Mouse (Mus musculus): ENCODE results near the gene Rps16. TPM values are rescaled to one million over a fixed set of nuclear protein-coding genes. Genes with fewer than 3 reads are reported as not detected.
A peak's percentile ranks its signal among the peaks of the same experiment; 100 is the strongest.
"Not testable (repeated sequence)": the region's sequence is repeated elsewhere in the genome, so short reads cannot be mapped to it uniquely, and the experiment has no call there.

Rps16 gene
- total RNA-seq, 2 experiments from 2014 or later: 517 to 602 TPM

DNA sequence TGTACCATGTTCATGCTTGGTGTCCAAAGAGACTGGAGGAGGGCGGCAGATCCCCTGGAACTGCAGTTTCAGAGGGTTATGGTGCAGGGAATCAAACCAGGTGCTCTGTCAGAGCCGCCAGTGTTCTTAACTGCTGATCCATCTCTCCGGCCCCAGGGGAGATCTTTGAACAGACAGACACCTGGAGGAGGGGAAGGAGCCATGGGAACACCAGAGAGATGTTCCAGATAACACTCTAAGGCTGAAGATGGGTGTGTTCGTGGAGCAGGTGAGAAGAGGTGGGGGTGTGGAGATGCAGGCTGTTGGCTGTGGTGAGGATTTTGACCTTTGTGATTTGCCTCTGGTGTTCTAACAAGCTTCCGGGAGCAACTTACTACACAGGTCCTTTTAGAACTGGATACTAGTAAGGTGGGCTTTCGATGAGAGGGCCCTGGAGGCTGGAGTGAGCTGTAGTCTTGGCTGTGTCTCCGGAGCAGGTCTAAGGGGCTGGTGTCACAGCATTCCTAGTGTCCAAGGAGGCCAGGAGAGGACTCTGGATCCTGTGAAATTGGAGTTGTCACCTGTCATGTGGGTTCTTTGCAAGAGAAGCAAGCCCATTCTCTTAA, 23.5 kb downstream of the Rps16 start:
- peak in 1 of 2 experiments; percentile 36 for DNase-seq

- no peak for DNase-seq
Measured at GRCm38 (mm10) chr7:28374647-28375046, 24.2 kb downstream of the Rps16 start.

GRCm38 (mm10) chr7:28375176-28375921, 24.9 kb downstream of the Rps16 start:
- peak; percentile 94 to 96 for DNase-seq

DNA sequence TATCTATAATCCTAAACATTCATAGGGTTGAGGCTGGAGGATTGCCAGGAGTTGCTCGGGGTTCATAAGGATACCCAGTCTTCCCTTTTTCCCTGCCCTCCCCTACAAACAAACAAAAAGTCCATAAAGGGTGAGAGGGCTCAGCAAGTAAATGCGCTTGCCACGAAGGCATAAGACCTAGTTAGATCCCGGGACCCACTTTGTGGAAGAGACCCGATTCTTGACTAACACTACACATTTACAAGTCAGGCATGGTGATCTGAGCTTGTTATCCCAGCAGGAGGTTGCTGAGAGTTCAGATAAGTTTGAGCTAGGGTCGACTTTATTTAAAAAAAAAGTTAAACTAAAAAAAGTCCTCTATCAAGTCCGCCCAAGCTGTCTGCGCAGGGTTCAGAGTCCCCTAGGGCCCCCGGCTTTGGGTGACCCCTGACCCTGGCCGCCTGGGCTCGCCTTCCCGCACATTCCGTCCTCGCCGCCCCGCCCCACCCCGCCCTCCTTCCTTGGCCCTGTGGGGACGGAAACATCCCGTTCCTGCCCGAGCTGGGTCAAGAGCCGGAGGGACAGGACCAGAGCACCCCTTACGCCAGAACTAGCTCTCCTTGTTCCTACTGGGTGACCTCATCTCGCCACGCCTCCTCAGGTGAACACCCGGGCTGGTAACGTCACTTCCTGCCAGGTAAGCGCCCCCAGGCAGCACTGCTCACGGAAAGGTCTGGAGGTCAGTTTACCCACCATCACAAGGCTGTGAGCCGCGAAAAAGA, 25.7 kb downstream of the Rps16 start:
- peak; percentile 92 to 95 for DNase-seq

- peak; percentile 44 to 76 for DNase-seq
Measured at GRCm38 (mm10) chr7:28377190-28378065, 27.0 kb downstream of the Rps16 start.

GRCm38 (mm10) chr7:28378066-28378690, 27.7 kb downstream of the Rps16 start:
- DNase-seq: peak; percentile 81 to 86

DNA sequence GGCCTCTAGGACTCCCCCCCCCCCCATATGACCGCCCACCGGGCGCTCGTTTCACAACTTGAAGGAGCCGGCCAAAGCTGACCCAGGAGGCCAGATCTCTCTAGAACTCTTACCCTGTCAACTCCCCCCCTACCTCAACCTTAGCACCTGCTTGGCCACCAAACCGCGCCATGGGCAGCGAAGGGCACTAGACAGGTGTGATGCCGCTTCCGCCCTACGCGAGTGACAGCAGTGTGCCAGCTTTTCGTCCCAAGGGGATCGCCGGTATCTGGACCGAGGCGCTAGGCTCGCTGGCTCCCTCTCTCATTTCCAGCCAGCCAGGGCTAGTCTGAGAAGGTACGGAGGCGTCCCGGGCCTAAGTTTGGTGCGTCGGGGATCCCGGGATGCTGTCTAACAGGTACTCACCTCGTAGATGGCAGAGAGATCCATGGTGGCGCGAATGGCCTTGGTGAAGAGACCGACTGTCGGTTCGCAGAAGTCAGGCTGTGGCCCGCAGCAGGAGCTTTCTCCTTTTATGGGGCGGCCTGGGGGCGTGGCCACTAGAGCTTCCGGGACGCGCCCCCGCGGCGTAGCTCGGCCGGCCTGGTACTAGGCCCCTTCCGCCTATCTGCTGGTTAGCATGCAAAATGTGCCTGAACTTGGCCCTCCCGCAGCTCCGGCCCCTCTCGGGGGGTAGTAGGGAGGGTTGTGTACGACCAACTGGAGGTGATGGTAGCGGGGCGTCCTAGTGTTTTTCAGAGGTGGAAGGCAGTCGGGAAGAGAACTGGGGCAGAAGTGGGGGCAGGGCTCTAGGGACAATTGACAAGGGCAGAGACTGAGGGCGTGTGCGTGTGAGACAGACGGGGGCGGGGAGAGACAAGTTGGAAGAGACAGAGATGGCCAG, 28.6 kb downstream of the Rps16 start:
- DNase-seq: peak; percentile 97 to 99

GRCm38 (mm10) chr7:28380237-28381016, 30.0 kb downstream of the Rps16 start, which contains the start of gene Zfp36:
Gene Zfp36 (minus strand): TSS chr7:28380253.
- no peak for DNase-seq

- peak; percentile 90 to 95 for DNase-seq
Measured at GRCm38 (mm10) chr7:28381017-28381790, 30.8 kb downstream of the Rps16 start.

- peak; percentile 93 to 96 for DNase-seq
Measured at GRCm38 (mm10) chr7:28381938-28382337, 31.5 kb downstream of the Rps16 start.

DNA sequence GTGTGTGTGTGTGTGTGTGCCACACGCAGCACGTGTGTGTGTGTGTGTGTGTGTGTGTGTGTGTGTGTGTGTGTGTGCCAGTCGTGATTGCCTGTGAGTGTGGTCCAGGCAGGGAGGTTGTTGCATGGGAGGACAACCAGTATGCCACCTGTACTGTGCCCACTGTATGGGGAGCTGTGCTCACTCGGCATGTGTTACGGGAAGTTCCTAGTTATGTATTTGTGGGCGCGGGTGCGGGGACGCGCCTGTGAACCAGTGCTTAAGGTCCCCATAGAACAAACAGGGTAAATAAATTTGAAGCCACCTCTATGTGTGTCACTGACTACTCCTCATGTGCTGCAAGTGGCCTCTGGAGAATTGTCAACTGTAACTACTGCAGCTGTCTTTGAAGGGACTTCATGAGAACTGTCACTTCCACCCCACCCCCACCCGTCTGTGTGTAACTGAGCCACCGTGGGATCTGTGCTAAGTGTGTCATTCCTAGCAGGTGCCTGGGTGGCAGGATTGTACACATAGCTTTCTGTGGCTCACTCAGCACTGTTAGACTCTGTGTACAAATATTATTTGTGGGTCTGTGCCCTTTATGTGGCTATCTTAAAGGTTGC, 32.0 kb downstream of the Rps16 start:
- no peak for DNase-seq

GRCm38 (mm10) chr7:28382981-28383396, 32.5 kb downstream of the Rps16 start:
- peak; percentile 66 to 82 for DNase-seq

GRCm38 (mm10) chr7:28383606-28384005, 33.2 kb downstream of the Rps16 start:
- DNase-seq: no peak

DNA sequence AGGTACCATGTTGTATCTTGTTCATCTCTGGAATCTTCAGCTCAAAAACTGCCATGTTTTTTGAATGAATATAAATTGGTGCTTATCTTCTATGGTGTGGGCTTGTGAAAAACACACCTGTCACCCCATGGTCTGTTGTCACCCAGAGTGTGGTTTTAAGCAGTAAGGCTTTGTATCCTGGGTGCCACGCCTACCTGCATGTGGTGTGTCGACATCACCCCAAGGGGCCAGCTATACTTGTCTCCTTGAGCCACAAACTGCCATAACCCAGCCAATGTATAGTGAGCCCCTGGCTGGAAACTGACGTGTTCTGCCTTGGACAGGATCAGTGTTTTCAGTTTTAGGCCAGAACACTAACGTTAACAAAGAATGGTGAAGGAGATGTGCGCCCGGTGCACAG, 33.7 kb downstream of the Rps16 start:
- no peak for DNase-seq

GRCm38 (mm10) chr7:28385196-28385595, 34.7 kb downstream of the Rps16 start:
- no peak for DNase-seq

DNA sequence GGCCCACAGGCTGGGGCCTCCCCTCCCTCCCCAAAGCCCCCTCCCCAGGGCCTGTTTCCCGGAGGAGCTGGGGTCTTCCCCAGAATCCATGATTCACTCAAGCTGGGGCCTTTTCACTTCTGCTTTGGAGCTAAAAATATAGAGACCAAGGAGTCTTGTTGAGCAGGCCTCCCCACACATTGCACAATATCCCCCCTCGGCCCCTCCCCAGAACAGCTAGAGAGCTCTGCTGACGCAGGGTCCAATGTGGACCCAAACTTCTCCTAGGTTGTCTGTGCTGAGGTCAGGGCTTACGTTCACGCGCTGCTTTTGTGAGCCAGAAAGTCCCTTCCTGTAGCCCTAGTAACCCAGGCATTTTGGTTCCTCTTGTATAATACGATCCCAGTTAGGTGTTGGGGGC, 35.6 kb downstream of the Rps16 start:
- peak; percentile 64 to 84 for DNase-seq

DNA sequence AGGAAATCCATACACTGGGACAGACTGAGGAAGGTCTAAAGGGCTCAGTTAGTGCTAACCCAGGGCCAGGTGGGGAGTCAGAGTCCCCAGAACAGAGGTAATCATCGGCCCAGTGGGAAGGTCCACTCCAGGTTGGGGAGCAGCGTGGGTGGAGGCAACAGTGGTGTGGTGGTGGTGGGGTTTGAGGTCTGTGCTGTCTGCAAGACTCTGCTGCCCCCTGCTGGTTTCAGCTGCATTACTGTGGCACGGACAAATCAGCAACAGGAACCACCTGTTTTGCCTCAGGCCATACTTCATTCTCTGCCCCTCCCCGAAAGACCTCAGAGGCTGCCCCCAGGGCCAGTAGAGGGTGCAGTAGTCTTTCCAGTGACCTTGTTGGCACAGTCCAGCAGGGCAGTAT, 36.0 kb downstream of the Rps16 start:
- peak; percentile 89 to 93 for DNase-seq

- not testable (repeated sequence) for DNase-seq
Measured at GRCm38 (mm10) chr7:28386877-28387276, 36.4 kb downstream of the Rps16 start.

Measured in heart, adult 18-20 months (tissue).